Mouse (Mus musculus): ENCODE measurements around the gene Ldlrad2. TPM values are rescaled to one million over a fixed set of nuclear protein-coding genes. Genes with fewer than 3 reads are reported as not detected.
A peak's percentile ranks its signal among the peaks of the same experiment; 100 is the strongest.

Ldlrad2 gene
- total RNA-seq, 2 experiments from 2014 or later, result not detected

DNA sequence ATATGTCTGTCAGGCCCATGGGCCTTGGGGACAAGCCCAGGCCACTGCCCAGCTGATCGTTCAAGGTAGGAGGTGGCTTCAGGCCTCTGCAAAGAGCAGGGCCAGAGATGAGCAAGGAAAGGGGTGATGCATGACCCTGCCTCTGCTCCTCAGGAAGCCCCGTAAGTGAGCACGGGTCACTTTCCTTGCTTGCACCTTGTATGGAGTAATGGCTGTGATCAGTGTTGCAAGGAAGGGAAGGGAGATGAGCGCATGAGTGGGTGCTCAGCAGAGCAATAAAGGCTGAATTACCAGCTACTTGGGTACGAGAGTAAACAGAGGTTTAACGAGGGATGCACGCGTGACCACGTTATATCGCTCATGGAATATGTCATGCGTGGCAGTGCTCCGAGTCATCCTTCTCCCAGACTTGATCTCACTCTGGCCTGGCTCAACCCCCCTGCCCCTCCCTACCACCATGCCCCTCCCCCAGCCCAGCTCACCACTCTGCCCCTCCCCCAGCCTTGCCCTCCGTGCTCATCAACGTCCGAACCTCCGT lies 17.6 kb downstream of the Ldlrad2 start:
- no peak for ATAC-seq (replicated peaks; ENCODE audit: poor library complexity)

- ATAC-seq (replicated peaks; ENCODE audit: poor library complexity), result no peak
Measured at GRCm38 (mm10) chr4:137553466-137553865, 20.9 kb downstream of the Ldlrad2 start.

- peak; percentile 83 for ATAC-seq (replicated peaks; ENCODE audit: poor library complexity)
Measured at GRCm38 (mm10) chr4:137546003-137546525, 28.3 kb downstream of the Ldlrad2 start.

- ATAC-seq (replicated peaks; ENCODE audit: poor library complexity), result no peak
Measured at GRCm38 (mm10) chr4:137545568-137545967, 28.8 kb downstream of the Ldlrad2 start.

GRCm38 (mm10) chr4:137542968-137543367 lies 31.4 kb downstream of the Ldlrad2 start:
- ATAC-seq (replicated peaks; ENCODE audit: poor library complexity), result no peak

DNA sequence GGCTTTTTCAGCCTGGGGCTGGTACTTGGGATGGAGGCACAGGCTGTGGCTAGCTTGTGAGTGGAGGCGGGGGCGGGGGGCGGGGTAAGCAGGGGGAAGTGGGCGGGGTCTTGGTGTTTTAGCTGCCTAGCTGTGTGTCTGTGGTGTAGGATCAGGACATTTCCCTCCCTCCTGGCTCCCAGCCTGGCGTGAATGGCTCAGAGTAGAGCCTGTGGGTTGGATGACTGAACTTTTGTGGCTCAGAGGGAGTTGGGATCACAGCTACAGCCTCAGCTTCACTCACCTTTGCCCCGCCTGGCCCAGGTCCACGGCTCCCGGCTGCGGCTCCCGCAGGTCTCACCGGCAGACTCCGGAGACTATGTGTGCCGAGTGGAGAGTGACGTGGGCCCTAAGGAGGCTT lies 34.0 kb downstream of the Ldlrad2 start:
- ATAC-seq (replicated peaks; ENCODE audit: poor library complexity), result no peak

DNA sequence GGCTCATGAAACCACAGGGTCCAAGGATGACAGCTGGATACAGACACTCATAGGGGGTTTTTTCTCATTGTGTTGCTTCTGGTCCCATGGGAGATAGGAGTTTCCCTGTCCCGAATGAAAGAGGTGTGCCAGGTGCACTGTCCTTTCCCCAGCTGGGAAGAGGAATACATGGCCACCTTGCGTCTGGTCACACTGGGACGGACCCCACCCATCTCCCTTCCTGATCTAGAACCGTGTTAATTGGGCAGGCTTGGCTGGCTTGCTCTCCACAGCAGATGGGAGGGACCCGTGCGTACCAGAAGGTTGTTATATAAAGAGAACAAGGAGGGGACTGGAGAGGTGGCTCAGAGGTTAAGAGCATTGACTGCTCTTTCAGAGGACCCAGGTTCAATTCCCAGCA lies 46.5 kb downstream of the Ldlrad2 start:
- no peak for ATAC-seq (replicated peaks; ENCODE audit: poor library complexity)

DNA sequence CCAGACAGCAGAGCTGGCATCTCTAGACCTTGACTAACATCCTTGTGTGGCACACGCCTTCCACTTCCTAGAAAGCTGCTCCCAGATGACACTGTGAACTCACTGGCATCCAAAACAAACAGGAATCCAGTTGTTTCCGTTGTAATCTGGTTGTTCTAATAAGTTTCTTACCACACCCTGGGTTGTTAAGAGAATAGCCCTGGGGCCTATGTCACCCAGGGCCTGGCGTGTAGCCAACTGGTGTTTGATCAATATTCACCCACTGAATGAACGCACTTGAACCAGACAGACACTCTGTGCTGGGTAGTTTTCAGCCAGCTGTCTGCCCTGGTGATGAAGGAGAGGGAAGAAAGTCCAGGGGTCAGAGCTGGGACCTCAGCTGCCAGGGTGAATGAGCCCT lies 47.0 kb downstream of the Ldlrad2 start:
- no peak for ATAC-seq (replicated peaks; ENCODE audit: poor library complexity)

- ATAC-seq (replicated peaks; ENCODE audit: poor library complexity), result no peak
Measured at GRCm38 (mm10) chr4:137525426-137525825, 48.9 kb downstream of the Ldlrad2 start.

Other genes starting within 250 kb of the Ldlrad2 start
- gene Cdc42, start 216.8 kb downstream of the Ldlrad2 start, total RNA-seq (2015), result 610 and 655 TPM in 2 replicates
- 471 and 517 TPM in 2 replicates for gene Cdc42, start 216.8 kb downstream of the Ldlrad2 start, total RNA-seq (2017)
- gene Cela3a, start 164.8 kb downstream of the Ldlrad2 start, total RNA-seq (2015), result not detected in 2 replicates
- not detected in 2 replicates for gene Cela3a, start 164.8 kb downstream of the Ldlrad2 start, total RNA-seq (2017)
- not detected in 2 replicates for gene Cela3b, start 144.0 kb downstream of the Ldlrad2 start, total RNA-seq (2015)
- not detected in 2 replicates for gene Cela3b, start 144.0 kb downstream of the Ldlrad2 start, total RNA-seq (2017)
- not detected in 2 replicates for gene 1700013G24Rik, start 121.3 kb downstream of the Ldlrad2 start, total RNA-seq (2015)
- gene 1700013G24Rik, start 121.3 kb downstream of the Ldlrad2 start, total RNA-seq (2017), result not detected in 2 replicates
- gene Hspg2, start 105.8 kb downstream of the Ldlrad2 start, total RNA-seq (2015), result 0.37 TPM in 1 of 2 replicates, not detected in the other
- gene Hspg2, start 105.8 kb downstream of the Ldlrad2 start, total RNA-seq (2017), result not detected in 2 replicates
- gene Usp48, start 19.2 kb upstream of the Ldlrad2 start, total RNA-seq (2015), result 91.5 and 96.8 TPM in 2 replicates
- 107 and 151 TPM in 2 replicates for gene Usp48, start 19.2 kb upstream of the Ldlrad2 start, total RNA-seq (2017)
- 1.5 and 1.7 TPM in 2 replicates for gene Rap1gap, start 90.2 kb upstream of the Ldlrad2 start, total RNA-seq (2015)
- 0.83 and 0.98 TPM in 2 replicates for gene Rap1gap, start 90.2 kb upstream of the Ldlrad2 start, total RNA-seq (2017)
- gene Alpl, start 221.8 kb upstream of the Ldlrad2 start, total RNA-seq (2015), result not detected in 2 replicates
- gene Alpl, start 221.8 kb upstream of the Ldlrad2 start, total RNA-seq (2017), result not detected in 2 replicates